14 mouse cellular contexts compared by ENCODE assay signal in genomic region chr4:133252089-133252488, GRCm38 (mm10). TPM values are rescaled to one million over a fixed set of nuclear protein-coding genes. Genes with fewer than 3 reads are reported as not detected.
DNase-seq lines count a peak whose midpoint lies in the region; ATAC-seq and TF ChIP-seq lines count a peak whose summit lies in the region.
"Had no signal": no experiment of that assay in that cellular context is flagged by ENCODE, and none has a peak within 500 bp of the region (broad histone marks: within the 10 kb centered on the region; RNA-seq: fewer than 3 reads in every experiment).

No protein-coding gene starts in this region.

- 69% methylated on average over 4 of the region's 4 CpGs for WGBS in intestine, postnatal 0 days
- WGBS in intestine, embryonic 16.5 days, result 60% methylated on average over 4 of the region's 4 CpGs
- 49% methylated on average over 4 of the region's 4 CpGs for WGBS in lung, postnatal 0 days
- WGBS in limb, embryonic 12.5 days, result 41% methylated on average over 4 of the region's 4 CpGs

- no peak overlapping the region for H3K4me3 ChIP-seq in intestine, postnatal 0 days (ENCODE audit: low read depth, low read length)
- H3K4me3 ChIP-seq in intestine, embryonic 16.5 days (ENCODE audit: low read length), result no peak overlapping the region
- no peak overlapping the region for H3K4me3 ChIP-seq in lung, postnatal 0 days (ENCODE audit: low read depth, low read length)
- no peak overlapping the region for H3K4me3 ChIP-seq in limb, embryonic 12.5 days (replicated peaks)
- H3K4me3 ChIP-seq: myocyte had no signal

- 0 out of 2 replicates have a peak, but pooled peaks have one; percentile 7 for TF ChIP-seq EP300 in lung, postnatal 0 days (IDR thresholded peaks at IDR 0.05)

- peaks cover 6% of the 10 kb centered on the region; the same call in 1 of the 2 replicates for H3K4me1 ChIP-seq in intestine, postnatal 0 days (replicated peaks; ENCODE audit: control insufficient read depth, insufficient read depth, low read length)
- peaks cover 19% of the 10 kb centered on the region for H3K4me1 ChIP-seq in intestine, embryonic 16.5 days (ENCODE audit: control insufficient read depth, insufficient read depth, low read length)
- peaks cover 7% of the 10 kb centered on the region; the same call in 1 of the 2 replicates for H3K4me1 ChIP-seq in lung, postnatal 0 days (ENCODE audit: insufficient read depth, low read depth, low read length)
- H3K4me1 ChIP-seq in limb, embryonic 12.5 days (replicated peaks), result peaks cover 16% of the 10 kb centered on the region

- H3K9me3 ChIP-seq in intestine, postnatal 0 days (ENCODE audit: control insufficient read depth), result no peaks in the 10 kb centered on the region
- no peaks in the 10 kb centered on the region for H3K9me3 ChIP-seq in intestine, embryonic 16.5 days (ENCODE audit: control insufficient read depth, low read length)
- H3K9me3 ChIP-seq in lung, postnatal 0 days (ENCODE audit: low read length), result no peaks in the 10 kb centered on the region
- H3K9me3 ChIP-seq in limb, embryonic 12.5 days, result no peaks in the 10 kb centered on the region

- H3K4me2 ChIP-seq in intestine, postnatal 0 days (replicated peaks; ENCODE audit: low read depth), result no peak overlapping the region
- H3K4me2 ChIP-seq in intestine, embryonic 16.5 days (ENCODE audit: low read depth, low read length), result no peak overlapping the region
- H3K4me2 ChIP-seq in lung, postnatal 0 days (replicated peaks; ENCODE audit: low read depth, low read length), result no peak overlapping the region
- H3K4me2 ChIP-seq in limb, embryonic 12.5 days, result 0 out of 2 replicates have a peak overlapping the region, but pooled peaks have one; percentile 69

- H3K9ac ChIP-seq in intestine, postnatal 0 days (ENCODE audit: low read depth, low read length), result no peak overlapping the region
- no peak overlapping the region for H3K9ac ChIP-seq in intestine, embryonic 16.5 days (ENCODE audit: low read depth, low read length)
- H3K9ac ChIP-seq in lung, postnatal 0 days (replicated peaks; ENCODE audit: low read depth), result no peak overlapping the region
- no peak overlapping the region for H3K9ac ChIP-seq in limb, embryonic 12.5 days (replicated peaks)

- peak; percentile 40; the same call in 1 of the 2 replicates for TF ChIP-seq CTCF in intestine, postnatal 0 days (IDR thresholded peaks at IDR 0.05; ENCODE audit: low read depth)
- peak; percentile 13; the same call in 1 of the 2 replicates for TF ChIP-seq CTCF in lung, postnatal 0 days (IDR thresholded peaks at IDR 0.05)

- H3K27ac ChIP-seq in intestine, postnatal 0 days (ENCODE audit: low read depth, low read length), result no peak overlapping the region
- H3K27ac ChIP-seq in intestine, embryonic 16.5 days (ENCODE audit: low read length), result no peak overlapping the region
- H3K27ac ChIP-seq in lung, postnatal 0 days (ENCODE audit: low read length), result no peak overlapping the region
- no peak overlapping the region for H3K27ac ChIP-seq in limb, embryonic 12.5 days

- no peaks in the 10 kb centered on the region for H3K36me3 ChIP-seq in intestine, postnatal 0 days (ENCODE audit: control insufficient read depth, insufficient read depth)
- no peaks in the 10 kb centered on the region for H3K36me3 ChIP-seq in intestine, embryonic 16.5 days (ENCODE audit: control insufficient read depth, insufficient read depth, low read length)
- peaks cover 13% of the 10 kb centered on the region for H3K36me3 ChIP-seq in lung, postnatal 0 days (ENCODE audit: insufficient read depth, low read length)
- H3K36me3 ChIP-seq in limb, embryonic 12.5 days, result no peaks in the 10 kb centered on the region

- H3K27me3 ChIP-seq in intestine, postnatal 0 days (replicated peaks; ENCODE audit: control insufficient read depth, insufficient read depth, low read length), result peaks cover 36% of the 10 kb centered on the region
- H3K27me3 ChIP-seq in intestine, embryonic 16.5 days (replicated peaks; ENCODE audit: control insufficient read depth, insufficient read depth, low read length), result peaks cover 28% of the 10 kb centered on the region
- H3K27me3 ChIP-seq in lung, postnatal 0 days (replicated peaks; ENCODE audit: insufficient read depth, low read length), result peaks cover 34% of the 10 kb centered on the region; the same call in 1 of the 2 replicates
- peaks cover 95% of the 10 kb centered on the region for H3K27me3 ChIP-seq in limb, embryonic 12.5 days

- DNase-seq in lung, postnatal 0 days (ENCODE audit: low spot score), result no peak
- no peak for DNase-seq in lung, postnatal 25 days (ENCODE audit: low spot score)
- DNase-seq in brain, adult 2 months (ENCODE audit: low read depth, low spot score), result peak; percentile 18
- no peak for DNase-seq in testis, postnatal 14 days (ENCODE audit: low spot score)
- DNase-seq: adrenal gland, postnatal 36 days; cerebellum, adult 11-12 months had no signal

- no peak for ATAC-seq in intestine, postnatal 0 days
- no peak for ATAC-seq in intestine, embryonic 16.5 days
- ATAC-seq in lung, postnatal 0 days, result no peak
- no peak for ATAC-seq in limb, embryonic 12.5 days (ENCODE audit: insufficient number of reproducible peaks, insufficient read depth, low FRiP score, low TSS enrichment, low read depth)
- ATAC-seq: forebrain, embryonic 16.5 days; hindbrain, embryonic 16.5 days had no signal

RNA-seq across cellular contexts. Expression of gene Sytl1, which starts 10.8 kb away (rescaled TPM):
- polyA plus RNA-seq in intestine, postnatal 0 days (2015; fragmentation: Nextera tagmentation; extraction: Ambion mirVana), result 1.6 and 1.8 TPM in 2 replicates
- polyA plus RNA-seq in intestine, embryonic 16.5 days (2015; fragmentation: Nextera tagmentation; extraction: Ambion mirVana), result 3.0 and 4.0 TPM in 2 replicates
- 3.1 and 3.3 TPM in 2 replicates for polyA plus RNA-seq in lung, postnatal 0 days (2015; fragmentation: Nextera tagmentation; extraction: Ambion mirVana)
- 3.8 and 4.1 TPM in 2 replicates for polyA plus RNA-seq in limb, embryonic 12.5 days (2016; fragmentation: Nextera tagmentation; extraction: Ambion mirVana)

RNA-seq across cellular contexts. Expression of gene Map3k6, which starts 11.5 kb away (rescaled TPM):
- polyA plus RNA-seq in intestine, postnatal 0 days (2015; fragmentation: Nextera tagmentation; extraction: Ambion mirVana), result 1.8 TPM in 2 replicates
- polyA plus RNA-seq in intestine, embryonic 16.5 days (2015; fragmentation: Nextera tagmentation; extraction: Ambion mirVana), result 2.4 and 2.8 TPM in 2 replicates
- polyA plus RNA-seq in lung, postnatal 0 days (2015; fragmentation: Nextera tagmentation; extraction: Ambion mirVana), result 7.8 and 18.7 TPM in 2 replicates
- 2.3 and 2.9 TPM in 2 replicates for polyA plus RNA-seq in limb, embryonic 12.5 days (2016; fragmentation: Nextera tagmentation; extraction: Ambion mirVana)

RNA-seq across cellular contexts. Expression of gene Tmem222, which starts 25.5 kb away (rescaled TPM):
- 52.1 and 52.8 TPM in 2 replicates for polyA plus RNA-seq in intestine, postnatal 0 days (2015; fragmentation: Nextera tagmentation; extraction: Ambion mirVana)
- 69.8 and 75.7 TPM in 2 replicates for polyA plus RNA-seq in intestine, embryonic 16.5 days (2015; fragmentation: Nextera tagmentation; extraction: Ambion mirVana)
- polyA plus RNA-seq in lung, postnatal 0 days (2015; fragmentation: Nextera tagmentation; extraction: Ambion mirVana), result 47.2 and 58.1 TPM in 2 replicates
- polyA plus RNA-seq in limb, embryonic 12.5 days (2016; fragmentation: Nextera tagmentation; extraction: Ambion mirVana), result 81.4 and 85.3 TPM in 2 replicates

RNA-seq across cellular contexts. Expression of gene Gpr3, which starts 39.8 kb away (rescaled TPM):
- 0.05 TPM in 1 of 2 replicates, not detected in the other for polyA plus RNA-seq in intestine, postnatal 0 days (2015; fragmentation: Nextera tagmentation; extraction: Ambion mirVana)
- polyA plus RNA-seq in intestine, embryonic 16.5 days (2015; fragmentation: Nextera tagmentation; extraction: Ambion mirVana), result 0.05 and 0.24 TPM in 2 replicates
- not detected in 2 replicates for polyA plus RNA-seq in lung, postnatal 0 days (2015; fragmentation: Nextera tagmentation; extraction: Ambion mirVana)
- 0.24 and 0.58 TPM in 2 replicates for polyA plus RNA-seq in limb, embryonic 12.5 days (2016; fragmentation: Nextera tagmentation; extraction: Ambion mirVana)
- polyA plus RNA-seq: liver, embryonic 16.5 days; stomach, embryonic 14.5 days had no signal

RNA-seq across cellular contexts. Expression of gene Cd164l2, which starts 40.2 kb away (rescaled TPM):
- 0.58 and 0.94 TPM in 2 replicates for polyA plus RNA-seq in intestine, postnatal 0 days (2015; fragmentation: Nextera tagmentation; extraction: Ambion mirVana)
- polyA plus RNA-seq in intestine, embryonic 16.5 days (2015; fragmentation: Nextera tagmentation; extraction: Ambion mirVana), result 1.6 and 2.0 TPM in 2 replicates
- polyA plus RNA-seq in lung, postnatal 0 days (2015; fragmentation: Nextera tagmentation; extraction: Ambion mirVana), result 8.7 and 10.3 TPM in 2 replicates
- polyA plus RNA-seq in limb, embryonic 12.5 days (2016; fragmentation: Nextera tagmentation; extraction: Ambion mirVana), result 3.2 and 4.6 TPM in 2 replicates
